Mouse (Mus musculus): ENCODE results near the gene Taf9b. TPM values are rescaled to one million over a fixed set of nuclear protein-coding genes. Genes with fewer than 3 reads are reported as not detected.

Taf9b gene
- polyA plus RNA-seq, 2 experiments from 2014 or later = 54.7 to 60.5 TPM

Other genes starting within 250 kb of the Taf9b start
- 10 to 100 TPM; 32.7 to 33.5 TPM for gene Magt1, start 209.3 kb downstream of the Taf9b start, polyA plus RNA-seq (2017; shearing (Covaris generic))
- gene Cox7b, start 205.5 kb downstream of the Taf9b start, polyA plus RNA-seq (2017; shearing (Covaris generic)) = 100 to 1,000 TPM; 203 to 422 TPM
- 1 to 10 TPM; 6.2 to 8.2 TPM for gene Atp7a, start 193.9 kb downstream of the Taf9b start, polyA plus RNA-seq (2017; shearing (Covaris generic))
- gene Tlr13, start 78.0 kb downstream of the Taf9b start, polyA plus RNA-seq (2017; shearing (Covaris generic)) = under 1 TPM in 1 of 2 experiments, not detected in 1; 0.18 TPM
- 100 to 1,000 TPM; 156 to 220 TPM for gene Pgk1, start 34.1 kb downstream of the Taf9b start, polyA plus RNA-seq (2017; shearing (Covaris generic))
- not detected for gene Fnd3c2, start 34.2 kb upstream of the Taf9b start, polyA plus RNA-seq (2017; shearing (Covaris generic))